Mouse (Mus musculus): ENCODE data around the gene Mrps24. TPM values are rescaled to one million over a fixed set of nuclear protein-coding genes. Genes with fewer than 3 reads are reported as not detected.

Mrps24 gene
- polyA plus RNA-seq, 1 experiment from 2014 or later, result 246 TPM

- H3K9me3 ChIP-seq (ENCODE audit: control insufficient read depth, low read length), result no peaks in the 10 kb centered on the region
- no peak overlapping the region for H3K4me2 ChIP-seq (ENCODE audit: low read length)
- H3K4me3 ChIP-seq (ENCODE audit: low read depth, low read length), result no peak overlapping the region
- H3K9ac ChIP-seq (ENCODE audit: low read length), result no peak overlapping the region
- H3K27ac ChIP-seq (ENCODE audit: low read depth), result no peak overlapping the region
- ATAC-seq (replicated peaks; ENCODE audit: low FRiP score, low TSS enrichment, low read depth), result no peak
- DNase-seq (ENCODE audit: low spot score), result no peak
- H3K4me1 ChIP-seq (replicated peaks; ENCODE audit: control insufficient read depth, insufficient read depth, low read length), result peaks cover 13% of the 10 kb centered on the region; the same call in 1 of the 2 replicates
- H3K36me3 ChIP-seq (ENCODE audit: control insufficient read depth, insufficient read depth, low read length), result peaks cover 18% of the 10 kb centered on the region; the same call in 1 of the 2 replicates
- H3K27me3 ChIP-seq (replicated peaks; ENCODE audit: control insufficient read depth, insufficient read depth, low read length), result no peaks in the 10 kb centered on the region
- WGBS, result 100% methylated on average over 1 of the region's 1 CpGs
These were observed 13.7 kb downstream of the Mrps24 start for GRCm38 (mm10) chr11:5701821-5702220.

DNA sequence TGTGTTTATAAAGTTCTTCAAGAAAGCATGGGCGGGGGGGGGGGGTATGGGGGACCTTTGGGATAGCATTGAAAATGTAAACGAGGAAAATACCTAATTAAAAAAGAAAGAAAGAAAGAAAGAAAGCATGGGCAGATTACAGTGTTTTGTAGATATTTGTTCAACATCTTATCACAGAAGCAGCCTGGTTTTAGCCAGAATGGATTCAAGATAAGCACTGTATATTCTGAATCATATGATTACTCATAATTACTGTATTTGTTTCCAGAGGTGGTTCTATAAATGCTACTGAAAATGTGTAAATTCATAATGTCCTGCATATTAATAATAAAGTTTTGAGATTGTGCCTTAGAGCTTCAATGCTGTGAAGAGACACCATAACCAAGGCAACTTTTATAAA is 14.2 kb downstream of the Mrps24 start:
- Histone ChIP-seq H3K4me2 (ENCODE audit: low read length) (no peak overlapping the region), H3K27ac (ENCODE audit: low read depth) (no peak overlapping the region), H3K9me3 (ENCODE audit: control insufficient read depth, low read length) (no peaks in the 10 kb centered on the region), H3K27me3 (replicated peaks; ENCODE audit: control insufficient read depth, insufficient read depth, low read length) (no peaks in the 10 kb centered on the region), H3K36me3 (ENCODE audit: control insufficient read depth, insufficient read depth, low read length) (peaks cover 18% of the 10 kb centered on the region; the same call in 1 of the 2 replicates), H3K4me3 (ENCODE audit: low read depth, low read length) (no peak overlapping the region), H3K9ac (ENCODE audit: low read length) (no peak overlapping the region), H3K4me1 (replicated peaks; ENCODE audit: control insufficient read depth, insufficient read depth, low read length) (peaks cover 8% of the 10 kb centered on the region; the same call in 1 of the 2 replicates)
- DNase-seq (ENCODE audit: low spot score) (no peak), ATAC-seq (replicated peaks; ENCODE audit: low FRiP score, low TSS enrichment, low read depth) (no peak)
- WGBS, result 72% methylated on average over 2 of the region's 2 CpGs

DNA sequence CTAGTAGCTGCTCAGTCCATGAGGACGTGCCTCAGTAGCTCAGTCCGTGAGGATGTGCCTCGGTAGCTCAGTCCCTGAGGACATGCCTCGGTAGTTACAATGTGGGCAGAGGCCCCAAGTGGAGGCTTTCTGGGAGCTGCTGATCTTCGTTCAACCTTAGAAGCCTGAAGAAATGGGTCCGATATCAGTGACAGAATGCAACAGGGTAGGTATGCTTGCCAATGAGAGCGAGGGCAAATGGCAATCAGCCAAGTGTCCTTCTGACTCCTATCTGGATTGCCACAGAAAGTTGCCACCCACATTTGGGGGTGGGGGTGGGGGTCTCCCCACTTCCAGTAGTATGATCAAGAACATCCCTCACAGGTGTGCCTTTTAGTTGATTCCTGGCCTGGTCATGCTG is 14.7 kb downstream of the Mrps24 start:
- Histone ChIP-seq H3K9ac (ENCODE audit: low read length) (no peak overlapping the region), H3K36me3 (ENCODE audit: control insufficient read depth, insufficient read depth, low read length) (peaks cover 18% of the 10 kb centered on the region; the same call in 1 of the 2 replicates), H3K4me1 (replicated peaks; ENCODE audit: control insufficient read depth, insufficient read depth, low read length) (0 out of 2 replicates have a peak, but pooled peaks cover 3% of the 10 kb centered on the region), H3K9me3 (ENCODE audit: control insufficient read depth, low read length) (no peaks in the 10 kb centered on the region), H3K4me2 (ENCODE audit: low read length) (no peak overlapping the region), H3K4me3 (ENCODE audit: low read depth, low read length) (no peak overlapping the region), H3K27ac (ENCODE audit: low read depth) (no peak overlapping the region), H3K27me3 (replicated peaks; ENCODE audit: control insufficient read depth, insufficient read depth, low read length) (no peaks in the 10 kb centered on the region)
- 92% methylated on average over 7 of the region's 7 CpGs for WGBS
- DNase-seq (ENCODE audit: low spot score) (no peak), ATAC-seq (replicated peaks; ENCODE audit: low FRiP score, low TSS enrichment, low read depth) (no peak)

DNA sequence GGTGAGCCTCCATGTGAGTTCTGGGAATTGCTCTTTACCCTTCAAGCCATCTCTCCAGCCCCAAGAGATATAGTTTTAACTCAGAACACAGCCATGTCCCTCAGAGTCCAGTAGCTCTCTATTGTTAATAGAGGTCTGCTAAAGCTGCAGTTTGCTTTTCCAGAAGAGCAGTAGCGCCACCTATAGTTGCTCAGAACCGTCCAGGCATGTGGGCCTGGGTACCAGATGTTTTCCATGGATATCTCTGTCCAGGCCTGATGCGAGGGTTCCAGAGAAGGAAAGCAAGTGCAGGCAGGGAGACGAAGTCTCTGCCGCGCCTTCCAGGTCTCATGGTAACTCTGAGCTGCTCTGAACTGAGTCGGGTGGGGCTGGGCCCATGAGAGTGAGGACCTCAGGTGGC is 23.7 kb downstream of the Mrps24 start:
- Histone ChIP-seq H3K4me3 (ENCODE audit: low read depth, low read length) (no peak overlapping the region), H3K4me2 (ENCODE audit: low read length) (no peak overlapping the region), H3K9ac (ENCODE audit: low read length) (no peak overlapping the region), H3K9me3 (ENCODE audit: control insufficient read depth, low read length) (0 out of 2 replicates have a peak, but pooled peaks cover 3% of the 10 kb centered on the region), H3K27ac (ENCODE audit: low read depth) (no peak overlapping the region), H3K4me1 (replicated peaks; ENCODE audit: control insufficient read depth, insufficient read depth, low read length) (no peaks in the 10 kb centered on the region), H3K36me3 (ENCODE audit: control insufficient read depth, insufficient read depth, low read length) (no peaks in the 10 kb centered on the region), H3K27me3 (replicated peaks; ENCODE audit: control insufficient read depth, insufficient read depth, low read length) (no peaks in the 10 kb centered on the region)
- DNase-seq (ENCODE audit: low spot score) (no peak), ATAC-seq (replicated peaks; ENCODE audit: low FRiP score, low TSS enrichment, low read depth) (no peak)
- 29% methylated on average over 7 of the region's 7 CpGs for WGBS

DNA sequence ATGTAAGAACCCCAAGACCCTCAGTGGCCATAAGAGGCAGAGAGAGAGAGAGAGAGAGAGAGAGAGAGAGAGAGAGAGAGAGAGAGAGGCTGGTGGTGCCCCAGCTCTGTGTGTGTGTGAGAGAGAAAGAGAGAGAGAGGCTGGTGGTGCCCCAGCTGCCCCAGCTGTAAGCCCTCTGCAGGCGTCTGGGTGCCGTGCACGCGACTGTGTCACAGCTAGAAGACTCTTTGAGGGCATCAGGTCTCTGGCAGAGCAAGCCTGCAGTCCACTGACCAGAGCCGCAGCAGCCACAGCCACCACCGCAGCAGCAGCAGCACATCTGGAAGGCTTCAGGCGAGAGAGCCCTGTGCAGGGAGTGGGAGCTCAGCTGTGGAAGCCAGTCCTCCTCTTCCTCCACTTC is 31.2 kb downstream of the Mrps24 start:
- Histone ChIP-seq H3K4me2 (ENCODE audit: low read length) (no peak overlapping the region), H3K9me3 (ENCODE audit: control insufficient read depth, low read length) (no peaks in the 10 kb centered on the region), H3K27me3 (replicated peaks; ENCODE audit: control insufficient read depth, insufficient read depth, low read length) (no peaks in the 10 kb centered on the region), H3K36me3 (ENCODE audit: control insufficient read depth, insufficient read depth, low read length) (no peaks in the 10 kb centered on the region), H3K4me1 (replicated peaks; ENCODE audit: control insufficient read depth, insufficient read depth, low read length) (no peaks in the 10 kb centered on the region), H3K4me3 (ENCODE audit: low read depth, low read length) (no peak overlapping the region), H3K27ac (ENCODE audit: low read depth) (no peak overlapping the region), H3K9ac (ENCODE audit: low read length) (no peak overlapping the region)
- ATAC-seq (replicated peaks; ENCODE audit: low FRiP score, low TSS enrichment, low read depth) (no peak), DNase-seq (ENCODE audit: low spot score) (no peak)
- WGBS, result 22% methylated on average over 7 of the region's 7 CpGs

DNA sequence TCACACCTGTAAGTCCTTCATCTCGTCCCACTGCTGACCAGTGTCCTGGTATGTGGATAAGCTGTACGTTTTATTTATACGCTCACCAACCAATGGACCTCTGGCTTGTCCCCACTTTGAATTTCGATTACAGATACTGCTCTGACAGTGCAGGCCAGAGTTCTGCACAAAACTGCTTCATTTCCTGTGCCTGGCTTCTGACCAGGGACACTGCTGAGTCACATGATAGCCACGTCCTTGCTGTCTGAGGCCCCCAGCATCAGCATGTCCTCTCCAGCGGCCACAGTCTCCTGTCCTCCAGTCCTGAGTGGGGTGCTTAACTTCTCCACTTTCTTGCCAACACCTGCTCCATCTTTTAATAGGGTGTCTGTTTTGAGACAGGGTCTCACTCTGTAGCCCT is 32.9 kb downstream of the Mrps24 start:
- no peak for ATAC-seq (replicated peaks; ENCODE audit: low FRiP score, low TSS enrichment, low read depth)

More for the DNA sequence above, 32.9 kb downstream of the Mrps24 start:
- Histone ChIP-seq H3K36me3 (ENCODE audit: control insufficient read depth, insufficient read depth, low read length) (no peaks in the 10 kb centered on the region), H3K9me3 (ENCODE audit: control insufficient read depth, low read length) (no peaks in the 10 kb centered on the region), H3K27ac (ENCODE audit: low read depth) (no peak overlapping the region), H3K9ac (ENCODE audit: low read length) (no peak overlapping the region), H3K4me3 (ENCODE audit: low read depth, low read length) (no peak overlapping the region), H3K4me1 (replicated peaks; ENCODE audit: control insufficient read depth, insufficient read depth, low read length) (no peaks in the 10 kb centered on the region), H3K4me2 (ENCODE audit: low read length) (no peak overlapping the region), H3K27me3 (replicated peaks; ENCODE audit: control insufficient read depth, insufficient read depth, low read length) (no peaks in the 10 kb centered on the region)
- no peak for DNase-seq (ENCODE audit: low spot score)
- 57% methylated on average over 6 of the region's 6 CpGs for WGBS

Other genes with a start within 250 kb of the Mrps24 start
- gene Xbp1, start 195.0 kb downstream of the Mrps24 start, polyA plus RNA-seq (2014; fragmentation: Nextera tagmentation; extraction: Ambion mirVana), result 168 and 202 TPM in 2 replicates
- 16.8 and 17.3 TPM in 2 replicates for gene Ccdc117, start 173.5 kb downstream of the Mrps24 start, polyA plus RNA-seq (2014; fragmentation: Nextera tagmentation; extraction: Ambion mirVana)
- gene Ankrd36, start 146.0 kb downstream of the Mrps24 start, polyA plus RNA-seq (2014; fragmentation: Nextera tagmentation; extraction: Ambion mirVana), result not detected in 2 replicates
- 17.6 and 18.2 TPM in 2 replicates for gene Urgcp, start 46.7 kb upstream of the Mrps24 start, polyA plus RNA-seq (2014; fragmentation: Nextera tagmentation; extraction: Ambion mirVana)
- 116 and 126 TPM in 2 replicates for gene Dbnl, start 72.8 kb upstream of the Mrps24 start, polyA plus RNA-seq (2014; fragmentation: Nextera tagmentation; extraction: Ambion mirVana)
- 2.0 and 2.4 TPM in 2 replicates for gene Pgam2, start 88.1 kb upstream of the Mrps24 start, polyA plus RNA-seq (2014; fragmentation: Nextera tagmentation; extraction: Ambion mirVana)
- 10.2 and 10.8 TPM in 2 replicates for gene Polm, start 122.3 kb upstream of the Mrps24 start, polyA plus RNA-seq (2014; fragmentation: Nextera tagmentation; extraction: Ambion mirVana)
- gene Aebp1, start 146.3 kb upstream of the Mrps24 start, polyA plus RNA-seq (2014; fragmentation: Nextera tagmentation; extraction: Ambion mirVana), result 37.6 and 37.9 TPM in 2 replicates
- 130 and 137 TPM in 2 replicates for gene Pold2, start 162.6 kb upstream of the Mrps24 start, polyA plus RNA-seq (2014; fragmentation: Nextera tagmentation; extraction: Ambion mirVana)
- gene Myl7, start 183.1 kb upstream of the Mrps24 start, polyA plus RNA-seq (2014; fragmentation: Nextera tagmentation; extraction: Ambion mirVana), result 22.9 and 33.3 TPM in 2 replicates
- gene Gck, start 234.4 kb upstream of the Mrps24 start, polyA plus RNA-seq (2014; fragmentation: Nextera tagmentation; extraction: Ambion mirVana), result 1.2 and 2.3 TPM in 2 replicates
- 23.0 and 23.3 TPM in 2 replicates for gene Ykt6, start 240.0 kb upstream of the Mrps24 start, polyA plus RNA-seq (2014; fragmentation: Nextera tagmentation; extraction: Ambion mirVana)